Mouse (Mus musculus): ENCODE results near the gene Yes1.

DNA sequence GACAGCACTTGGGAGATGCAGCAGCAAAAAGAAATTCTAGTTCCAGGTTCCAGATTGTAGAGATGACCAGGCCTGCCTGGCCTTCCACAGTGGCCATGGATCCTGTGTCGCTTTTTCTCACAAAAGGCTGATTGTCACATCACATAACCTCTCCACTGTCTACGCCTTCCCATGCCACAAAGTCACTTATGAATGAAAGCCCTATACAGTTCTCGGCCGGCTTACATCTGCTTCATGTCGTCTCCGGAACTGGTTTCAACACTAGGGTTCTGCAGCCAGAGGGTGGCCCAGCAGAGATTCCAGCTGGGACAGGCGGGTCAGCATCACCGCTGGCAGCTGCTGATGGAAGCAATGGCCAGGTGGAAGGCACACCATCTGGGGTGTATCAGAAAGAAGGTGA is 117.9 kb downstream of the Yes1 start:
- TF ChIP-seq USF1 (IDR thresholded peaks at IDR 0.05; ENCODE audit: low read depth, low read length), result no peak
- no peak for TF ChIP-seq CTCF (conservative IDR thresholded peaks at IDR 0.05 in 1 of 2, IDR thresholded peaks at IDR 0.05 in 1 of 2; ENCODE audit: low read depth in 2 of 2, low read length in 2 of 2)
- no peak for TF ChIP-seq POLR2A (IDR thresholded peaks at IDR 0.05; ENCODE audit: low read depth, low read length)
- no peak for TF ChIP-seq ETS1 (conservative IDR thresholded peaks at IDR 0.05; ENCODE audit: low read depth, low read length)
- TF ChIP-seq SMC3 (IDR thresholded peaks at IDR 0.05; ENCODE audit: low read depth, low read length), result no peak
